Mouse (Mus musculus) skeletal muscle tissue, postnatal 0 days (tissue): Measurements from ENCODE around the gene Gm21244. TPM values are rescaled to one million over a fixed set of nuclear protein-coding genes. Genes with fewer than 3 reads are reported as not detected.

Experiments
- polyA plus RNA-seq: library from polyadenylated mRNA; unstranded; fragments of >200 nt; fragmentation: Nextera tagmentation; extraction: Ambion mirVana; gene quantifications from 2 replicates; pipeline ENCODE4 v1.2.1, GENCODE M21; 2015

Gm21244 gene
- not detected in 2 replicates for polyA plus RNA-seq

DNA sequence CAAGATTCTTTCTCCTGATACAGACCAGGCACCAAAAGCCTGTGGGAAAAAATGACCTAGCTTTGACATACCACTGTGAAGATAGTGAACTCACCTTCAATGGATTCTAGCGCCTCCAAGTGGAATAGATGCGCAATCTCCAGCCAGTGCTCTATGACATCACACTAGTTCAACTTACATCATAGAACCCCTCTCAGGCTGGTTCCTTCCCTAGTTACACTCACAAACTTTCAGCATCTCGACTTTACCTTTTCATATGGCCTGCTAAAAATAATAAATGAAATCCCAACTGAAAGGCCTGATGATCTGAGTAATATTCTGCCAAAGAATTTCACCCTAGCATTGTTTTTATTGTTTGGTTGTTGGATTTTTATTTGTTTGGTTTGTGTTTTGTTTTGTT, at the start of gene Gm21244:
Gm21244 (minus strand) TSS at position 101 of the 400 bp plus-strand sequence.

Other genes starting within 250 kb of the Gm21244 start
- not detected in 2 replicates for gene Gm28998, start 84.5 kb upstream of the Gm21244 start, polyA plus RNA-seq
- gene Gm21788, start 235.7 kb upstream of the Gm21244 start, polyA plus RNA-seq: not detected in 2 replicates